22 mouse cellular contexts compared by ENCODE assay signal in genomic region chr15:82955286-82955685, GRCm38 (mm10).
"Had no signal": no experiment of that assay in that cellular context is flagged by ENCODE, and none has a peak within 500 bp of the region (broad histone marks: within the 10 kb centered on the region; RNA-seq: fewer than 3 reads in every experiment).

No protein-coding gene starts in this region.

- H3K36me3 ChIP-seq: midbrain, embryonic 10.5 days; neural tube, embryonic 12.5 days; neural tube, embryonic 15.5 days had no signal

- ATAC-seq: inflammation-experienced regulatory T-cells, adult 6 months; intestine, embryonic 16.5 days; liver, postnatal 0 days had no signal

- H3K27ac ChIP-seq: limb, embryonic 12.5 days; limb, embryonic 15.5 days; liver, embryonic 14.5 days; macrophage; neural tube, embryonic 12.5 days; neural tube, embryonic 15.5 days had no signal

- H3K9ac ChIP-seq: limb, embryonic 12.5 days; limb, embryonic 15.5 days; liver, embryonic 14.5 days; liver, postnatal 0 days; neural tube, embryonic 12.5 days; neural tube, embryonic 15.5 days had no signal

- DNase-seq: kidney, adult 18-20 months; kidney, adult 9 months; kidney, postnatal 14 days; kidney, postnatal 4 days; left cerebral cortex, postnatal 4 days; liver, postnatal 0 days; midbrain, embryonic 14.5 days; right cerebral cortex, adult 18-20 months; right cerebral cortex, postnatal 14 days; right cerebral cortex, postnatal 4 days; thymus, postnatal 25 days had no signal

- H3K9me3 ChIP-seq: limb, embryonic 12.5 days; limb, embryonic 15.5 days; megakaryocyte, embryonic 14.5 days; midbrain, embryonic 10.5 days; neural tube, embryonic 12.5 days; neural tube, embryonic 15.5 days had no signal

- H3K4me2 ChIP-seq: limb, embryonic 12.5 days; limb, embryonic 15.5 days; liver, embryonic 11.5 days; neural tube, embryonic 12.5 days; neural tube, embryonic 15.5 days had no signal

- H3K4me3 ChIP-seq: limb, embryonic 12.5 days; limb, embryonic 15.5 days; megakaryocyte, embryonic 14.5 days; midbrain, embryonic 10.5 days; neural tube, embryonic 12.5 days; neural tube, embryonic 15.5 days had no signal
